Mouse (Mus musculus) bone marrow macrophage, adult 2 months (primary cell): ENCODE results near the gene Dync2h1. TPM values are rescaled to one million over a fixed set of nuclear protein-coding genes. Genes with fewer than 3 reads are reported as not detected.
"Not testable (repeated sequence)": the region's sequence is repeated elsewhere in the genome, so short reads cannot be mapped to it uniquely, and the experiment has no call there.

Experiments used
- H3K27ac ChIP-seq: 2 replicates; pipeline ENCODE4 v1.5.1; 2012; ENCODE audit warnings: low read depth, low read length; ENCODE audit not compliant: insufficient read depth
- H3K4me1 ChIP-seq: 2 replicates; pipeline ENCODE4 v1.6.1; 2012; ENCODE audit warnings: low read length; ENCODE audit not compliant: control insufficient read depth, insufficient read depth
- H3K4me3 ChIP-seq: 2 replicates; pipeline ENCODE4 v1.5.1; 2012; ENCODE audit warnings: mild to moderate bottlenecking, low read length, moderate library complexity; ENCODE audit not compliant: insufficient read depth
- CTCF ChIP-seq: IDR thresholded peaks from 2 replicates; pipeline ENCODE4 v1.5.1; 2012; ENCODE audit warnings: low read depth, mild to moderate bottlenecking, low read length, moderate library complexity
- POLR2A ChIP-seq: IDR thresholded peaks from 2 replicates; pipeline ENCODE4 v1.6.1; 2012; ENCODE audit warnings: mild to moderate bottlenecking, low read depth, low read length, borderline replicate concordance
- polyA plus RNA-seq: library from polyadenylated mRNA; stranded (reverse); fragments of >200 nt; gene quantifications from 2 replicates; pipeline ENCODE4 v1.2.4, GENCODE M21; 2012; ENCODE audit not compliant: missing spikeins, insufficient read depth, insufficient read length

The Dync2h1 gene
- polyA plus RNA-seq, 1 experiment: 1.0 TPM

DNA sequence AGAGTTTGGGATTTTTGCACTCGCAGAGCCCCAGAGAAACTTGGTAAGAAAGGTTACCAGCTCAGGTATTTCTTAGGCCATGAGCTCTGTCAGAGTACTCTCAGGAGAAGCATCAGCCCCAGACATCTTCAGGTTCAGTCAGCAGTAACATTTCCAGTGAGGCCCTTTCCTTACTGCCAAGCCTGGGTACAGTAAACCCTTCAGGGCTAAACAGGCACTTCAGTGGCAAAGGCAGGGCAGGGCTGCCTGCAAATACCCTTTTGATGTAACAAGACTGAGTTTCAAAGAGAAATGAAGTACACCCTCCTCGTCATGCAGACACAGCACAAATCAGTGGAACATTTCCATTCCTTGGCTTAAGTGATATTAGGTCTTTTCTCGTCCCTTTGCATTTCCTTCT lies 219.2 kb downstream of the Dync2h1 start:
- TF ChIP-seq POLR2A (no peak), CTCF (no peak)
- Histone ChIP-seq H3K4me1 (no peaks in the 10 kb centered on the region), H3K4me3 (no peak overlapping the region), H3K27ac (no peak overlapping the region)

DNA sequence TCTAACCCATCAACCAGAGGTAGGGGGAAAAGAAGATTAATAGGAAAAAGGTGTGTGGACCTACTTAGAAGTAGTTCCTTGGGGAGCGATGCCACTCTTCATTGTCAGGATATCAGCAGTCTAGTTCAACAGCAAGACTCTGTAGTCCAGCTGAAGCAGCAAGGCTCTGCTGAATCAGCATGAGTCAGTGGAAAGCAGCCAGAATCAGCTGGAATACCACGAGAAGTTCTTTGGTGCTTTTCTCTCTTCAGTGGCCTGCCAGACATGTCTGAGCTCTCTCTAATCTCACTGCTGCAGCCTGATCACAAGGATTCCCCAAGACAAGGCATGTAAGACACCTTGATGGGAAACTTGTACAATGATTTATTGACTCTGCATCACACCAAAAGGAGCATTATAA lies 225.9 kb downstream of the Dync2h1 start:
- H3K4me1 ChIP-seq: no peaks in the 10 kb centered on the region
- TF ChIP-seq CTCF: no peak
- TF ChIP-seq POLR2A: no peak
- no peak overlapping the region for H3K27ac ChIP-seq
- H3K4me3 ChIP-seq: no peak overlapping the region

DNA sequence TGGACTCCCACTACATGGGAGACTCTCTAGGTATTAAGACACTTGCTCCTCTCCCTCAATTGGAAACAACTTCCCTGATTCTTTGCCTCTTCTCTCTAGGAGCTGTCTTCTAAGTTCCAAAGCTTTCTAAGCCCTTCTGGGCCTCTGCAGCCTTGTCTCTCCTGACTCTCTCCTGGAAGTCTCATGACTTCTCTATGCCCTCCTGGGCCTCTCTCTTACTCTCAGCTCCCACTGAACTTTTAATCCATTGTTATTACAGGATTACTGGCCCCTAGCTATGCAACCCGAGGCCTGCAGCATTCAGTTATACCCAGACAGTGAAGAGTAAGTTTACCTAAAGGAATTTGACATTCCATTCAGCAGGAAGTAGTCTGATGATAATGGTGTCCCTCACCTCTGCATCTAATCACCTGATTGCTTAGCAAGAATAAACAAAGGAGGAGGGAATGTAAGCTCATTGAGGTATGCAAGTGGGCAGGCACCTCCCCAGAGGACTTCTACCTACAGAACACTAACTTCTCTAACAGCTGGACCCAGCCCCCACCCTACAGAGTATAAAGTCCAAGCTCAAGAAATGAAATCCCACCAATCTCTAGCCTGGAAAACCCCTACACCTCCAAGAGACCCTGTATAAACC lies 256.7 kb downstream of the Dync2h1 start:
- TF ChIP-seq POLR2A (no peak), CTCF (no peak)
- Histone ChIP-seq H3K27ac (no peak overlapping the region), H3K4me3 (no peak overlapping the region), H3K4me1 (no peaks in the 10 kb centered on the region)

DNA sequence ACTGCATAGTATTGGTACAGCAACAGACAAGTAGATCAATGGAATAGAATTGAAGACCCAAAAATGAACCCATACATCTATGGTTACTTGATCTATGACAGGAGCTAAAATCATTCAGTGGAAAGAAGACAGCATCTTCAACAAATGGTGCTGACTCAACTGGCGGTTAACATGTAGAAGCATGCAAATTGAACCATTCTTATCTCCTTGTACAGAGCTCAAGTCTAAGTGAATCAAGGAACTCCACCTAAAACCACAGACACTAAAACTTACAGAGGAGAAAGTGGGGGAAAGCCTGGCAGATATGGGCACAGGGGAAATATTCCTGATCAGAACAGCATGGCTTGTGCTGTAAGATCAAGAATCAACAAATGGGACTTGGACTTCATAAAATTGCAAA lies 270.8 kb downstream of the Dync2h1 start:
- H3K4me1 ChIP-seq: no peaks in the 10 kb centered on the region
- no peak for TF ChIP-seq CTCF
- no peak for TF ChIP-seq POLR2A
- H3K4me3 ChIP-seq: no peak overlapping the region
- H3K27ac ChIP-seq: no peak overlapping the region

DNA sequence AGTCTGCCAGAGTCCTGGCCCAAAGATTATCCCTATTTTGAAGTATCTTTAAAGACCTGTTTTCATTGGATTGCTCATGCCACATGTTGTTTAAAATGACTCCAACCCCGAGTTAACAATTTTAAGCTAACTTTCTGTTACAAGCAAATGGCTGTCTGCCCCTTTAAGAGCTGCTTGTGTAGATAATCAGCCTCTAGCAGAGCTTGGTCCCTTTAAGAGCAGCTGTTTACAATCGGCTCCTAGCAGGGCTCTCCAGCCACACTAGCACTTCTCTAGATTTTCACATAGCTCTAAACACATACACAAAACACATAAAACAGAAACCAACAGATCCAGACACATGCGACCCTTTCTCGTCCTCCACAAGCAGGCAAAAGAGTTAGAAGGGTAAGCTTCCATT lies 273.7 kb downstream of the Dync2h1 start:
- not testable (repeated sequence) for H3K4me1 ChIP-seq, H3K27ac ChIP-seq, H3K4me3 ChIP-seq

DNA sequence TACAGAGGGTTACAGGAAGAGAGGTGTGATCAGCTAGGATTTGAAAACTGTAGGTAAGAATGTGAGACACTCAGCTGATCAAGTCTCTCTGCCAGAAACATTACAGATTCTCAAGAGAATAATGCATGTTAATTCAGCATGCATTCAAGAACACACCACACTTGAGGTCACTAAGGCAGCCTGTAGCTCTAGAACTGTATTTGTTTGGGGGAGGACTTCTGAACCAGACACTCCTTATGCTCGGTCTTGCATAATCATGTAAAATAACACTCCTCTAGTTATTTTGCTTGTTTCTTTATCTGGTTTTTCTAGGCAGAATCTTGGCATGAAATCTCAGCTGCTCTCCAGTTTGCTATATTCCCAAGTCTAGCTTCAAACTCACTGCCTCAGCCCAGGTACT lies 282.6 kb downstream of the Dync2h1 start:
- H3K4me1 ChIP-seq: no peaks in the 10 kb centered on the region
- no peak overlapping the region for H3K4me3 ChIP-seq
- H3K27ac ChIP-seq: no peak overlapping the region
- TF ChIP-seq CTCF (no peak), POLR2A (no peak)

DNA sequence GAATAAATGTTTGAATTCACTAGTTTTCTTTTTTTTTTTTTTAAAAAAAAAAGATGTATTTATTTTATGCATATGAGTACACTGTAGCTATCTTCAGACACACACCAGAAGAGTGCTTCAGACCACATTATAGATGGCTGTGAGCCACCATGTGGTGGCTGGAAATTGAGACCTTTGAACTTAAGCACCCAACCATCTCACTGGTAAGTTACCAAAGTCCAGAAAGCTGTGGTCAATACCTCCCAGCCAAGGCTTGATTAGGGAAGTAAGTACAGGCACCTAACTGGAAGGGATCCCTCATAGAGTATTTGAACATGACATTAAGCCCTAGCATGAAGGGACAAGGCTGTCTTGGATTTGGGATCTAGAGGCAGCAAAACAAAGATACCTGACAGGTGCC lies 292.9 kb downstream of the Dync2h1 start:
- TF ChIP-seq CTCF (no peak), POLR2A (no peak)
- no peak overlapping the region for H3K4me3 ChIP-seq
- no peaks in the 10 kb centered on the region for H3K4me1 ChIP-seq
- no peak overlapping the region for H3K27ac ChIP-seq

DNA sequence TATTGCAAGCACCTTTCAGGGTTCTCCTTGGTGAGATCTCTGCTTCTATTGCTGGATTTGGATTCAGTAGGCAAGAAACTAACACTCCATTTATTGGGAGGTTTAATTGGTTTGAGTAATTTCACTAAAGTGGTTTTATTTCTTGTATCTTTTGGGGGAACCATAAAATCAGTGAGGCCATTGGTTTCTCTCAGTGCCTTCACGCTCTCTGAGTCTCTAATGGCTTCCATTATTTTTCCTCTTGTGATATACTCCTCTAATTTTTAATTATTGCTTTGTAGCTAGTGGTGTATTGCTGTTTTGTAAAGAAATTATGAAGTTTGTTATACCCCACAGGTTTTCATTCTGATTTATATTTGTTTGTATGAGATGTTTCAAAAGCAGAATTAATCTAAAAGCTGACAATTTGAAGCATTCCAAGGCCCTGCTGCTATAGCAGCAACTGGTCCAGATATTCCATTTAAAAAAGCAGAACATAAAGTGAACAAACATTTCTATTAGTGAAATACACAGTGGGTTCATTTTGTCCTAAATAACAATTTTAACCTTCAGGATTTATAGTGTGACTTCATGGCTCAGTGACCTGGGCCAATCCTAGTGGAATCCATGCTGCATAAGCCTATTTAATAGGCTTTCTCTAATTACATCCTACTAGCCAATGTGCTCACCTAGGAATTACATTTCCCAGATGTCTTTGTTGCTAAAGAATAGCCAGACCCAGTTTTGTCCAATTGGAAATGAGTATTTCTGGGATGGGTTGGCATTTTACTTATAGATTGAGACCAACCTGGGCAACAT lies 302.9 kb downstream of the Dync2h1 start:
- Histone ChIP-seq H3K4me1 (no peaks in the 10 kb centered on the region), H3K4me3 (no peak overlapping the region), H3K27ac (no peak overlapping the region)
- no peak for TF ChIP-seq POLR2A
- TF ChIP-seq CTCF: no peak

Other genes starting within 250 kb of the Dync2h1 start
- gene Dcun1d5, start 74 bp upstream of the Dync2h1 start, polyA plus RNA-seq: 73.3 and 95.8 TPM in 2 replicates
- gene Mmp13, start 88.1 kb upstream of the Dync2h1 start, polyA plus RNA-seq: 8.3 and 8.6 TPM in 2 replicates
- 77.1 and 84.2 TPM in 2 replicates for gene Mmp12, start 159.9 kb upstream of the Dync2h1 start, polyA plus RNA-seq
- gene Mmp1b, start 203.6 kb upstream of the Dync2h1 start, polyA plus RNA-seq: not detected in 2 replicates